ENCODE assay signal across 27 mouse cellular contexts in genomic region chr10:8477936-8478335, GRCm38 (mm10). TPM values are rescaled to one million over a fixed set of nuclear protein-coding genes. Genes with fewer than 3 reads are reported as not detected.
"Had no signal": no experiment of that assay in that cellular context is flagged by ENCODE, and none has a peak within 500 bp of the region (broad histone marks: within the 10 kb centered on the region; RNA-seq: fewer than 3 reads in every experiment).

No protein-coding gene starts in this region.

- ATAC-seq: forebrain, embryonic 13.5 days; forebrain, embryonic 14.5 days; forebrain, embryonic 15.5 days; forebrain, embryonic 16.5 days; forebrain, postnatal 0 days had no signal

- H3K27me3 ChIP-seq: embryonic facial prominence, embryonic 12.5 days; embryonic facial prominence, embryonic 13.5 days; embryonic facial prominence, embryonic 15.5 days; forebrain, embryonic 12.5 days; forebrain, embryonic 13.5 days; forebrain, embryonic 15.5 days had no signal

- H3K4me3 ChIP-seq: embryonic facial prominence, embryonic 10.5 days; embryonic facial prominence, embryonic 12.5 days; embryonic facial prominence, embryonic 13.5 days; embryonic facial prominence, embryonic 15.5 days; erythroblast, embryonic 14.5 days; forebrain, embryonic 12.5 days; forebrain, embryonic 13.5 days; forebrain, embryonic 15.5 days; gastrocnemius, adult 2 months had no signal

- H3K9me3 ChIP-seq: embryonic facial prominence, embryonic 12.5 days; embryonic facial prominence, embryonic 13.5 days; embryonic facial prominence, embryonic 15.5 days; forebrain, embryonic 12.5 days; forebrain, embryonic 13.5 days; forebrain, embryonic 15.5 days had no signal

- H3K4me2 ChIP-seq: embryonic facial prominence, embryonic 12.5 days; embryonic facial prominence, embryonic 13.5 days; embryonic facial prominence, embryonic 15.5 days; forebrain, embryonic 12.5 days; forebrain, embryonic 13.5 days; forebrain, embryonic 15.5 days had no signal

- H3K27ac ChIP-seq: embryonic facial prominence, embryonic 10.5 days; embryonic facial prominence, embryonic 12.5 days; embryonic facial prominence, embryonic 13.5 days; embryonic facial prominence, embryonic 15.5 days; forebrain, embryonic 12.5 days; forebrain, embryonic 13.5 days; forebrain, embryonic 15.5 days; gastrocnemius, adult 2 months had no signal

- H3K36me3 ChIP-seq: embryonic facial prominence, embryonic 10.5 days; embryonic facial prominence, embryonic 12.5 days; embryonic facial prominence, embryonic 13.5 days; embryonic facial prominence, embryonic 15.5 days; forebrain, embryonic 12.5 days; forebrain, embryonic 15.5 days had no signal

- H3K9ac ChIP-seq: embryonic facial prominence, embryonic 12.5 days; embryonic facial prominence, embryonic 13.5 days; embryonic facial prominence, embryonic 15.5 days; forebrain, embryonic 12.5 days; forebrain, embryonic 13.5 days; forebrain, embryonic 15.5 days; forebrain, postnatal 0 days had no signal

- DNase-seq: cerebellum, adult 18-20 months; cerebellum, adult 2 months; cerebellum, adult 8-10 months; cerebellum, adult 9-10 months; cerebellum, adult 9-11 months; cerebellum, postnatal 10 days; cerebellum, postnatal 14 days; cerebellum, postnatal 25 days; cerebellum, postnatal 36 days; embryo, embryonic 11 days; forebrain, postnatal 0 days; gastrocnemius, adult 2 months; gastrocnemius, postnatal 10 days; gastrocnemius, postnatal 14 days; gastrocnemius, postnatal 25 days; gastrocnemius, postnatal 36 days; heart, adult 18-20 months had no signal

- H3K4me1 ChIP-seq: embryonic facial prominence, embryonic 10.5 days; embryonic facial prominence, embryonic 12.5 days; embryonic facial prominence, embryonic 13.5 days; embryonic facial prominence, embryonic 15.5 days; forebrain, embryonic 12.5 days; forebrain, embryonic 13.5 days; forebrain, embryonic 15.5 days had no signal

RNA-seq across cellular contexts. Expression of gene Ust, which starts 40.7 kb away (rescaled TPM):
- polyA plus RNA-seq: erythroblast, embryonic 14.5 days had no signal
